Mouse (Mus musculus): ENCODE measurements around the gene Flad1.

DNA sequence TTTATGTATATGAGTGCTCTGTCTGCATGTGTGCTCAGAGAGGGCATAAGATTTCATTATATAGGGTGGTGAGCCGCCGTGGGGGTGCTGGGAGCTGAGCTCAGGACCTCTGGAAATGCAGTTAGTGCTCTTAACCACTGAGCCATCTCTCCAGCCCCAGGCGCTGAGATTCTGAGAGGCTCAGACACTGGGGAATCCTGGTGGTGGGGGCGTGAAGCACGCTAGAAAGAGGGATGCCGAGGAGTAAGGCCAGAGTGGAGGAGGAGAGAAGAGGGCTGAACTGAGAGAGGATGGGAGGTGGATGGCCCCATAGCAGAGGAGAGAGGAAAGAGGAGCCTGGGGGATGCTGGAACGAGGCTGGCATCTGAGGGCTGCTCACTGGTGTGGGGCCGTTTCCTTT lies 47.0 kb downstream of the Flad1 start:
- no peak for TF ChIP-seq CTCF (IDR thresholded peaks at IDR 0.05; ENCODE audit: extremely low read depth, insufficient read depth, low read length)
- TF ChIP-seq POLR2A (IDR thresholded peaks at IDR 0.05; ENCODE audit: extremely low read depth, insufficient read depth, low read length), result no peak
